Mouse (Mus musculus): ENCODE data around the gene Ms4a6b.
"Not testable (repeated sequence)": the region's sequence is repeated elsewhere in the genome, so short reads cannot be mapped to it uniquely, and the experiment has no call there.

The Ms4a6b gene

DNA sequence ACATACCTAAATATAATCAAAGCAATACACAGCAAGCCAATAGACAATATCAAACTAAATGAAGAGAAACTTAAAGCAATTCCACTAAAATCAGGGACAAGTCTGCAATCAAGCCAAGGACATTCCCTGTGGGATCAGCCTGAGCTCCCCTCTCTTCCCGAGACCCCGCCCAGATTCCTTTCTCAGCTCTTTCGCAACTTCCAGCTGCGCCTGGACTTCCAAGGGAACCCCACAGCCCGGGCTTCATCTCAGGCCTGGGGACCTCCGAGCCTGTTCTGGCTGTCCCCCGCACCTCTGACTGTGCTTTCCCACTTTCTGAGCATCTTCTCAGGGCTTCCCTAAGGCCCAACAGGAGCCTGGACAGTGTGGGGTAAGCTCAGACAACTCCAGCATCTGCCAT, 20.3 kb downstream of the Ms4a6b start, which contains the start of gene Ms4a4d:
Gene Ms4a4d (plus strand): TSS at position 209 of the 400 bp plus-strand sequence.
- no peak for DNase-seq

DNA sequence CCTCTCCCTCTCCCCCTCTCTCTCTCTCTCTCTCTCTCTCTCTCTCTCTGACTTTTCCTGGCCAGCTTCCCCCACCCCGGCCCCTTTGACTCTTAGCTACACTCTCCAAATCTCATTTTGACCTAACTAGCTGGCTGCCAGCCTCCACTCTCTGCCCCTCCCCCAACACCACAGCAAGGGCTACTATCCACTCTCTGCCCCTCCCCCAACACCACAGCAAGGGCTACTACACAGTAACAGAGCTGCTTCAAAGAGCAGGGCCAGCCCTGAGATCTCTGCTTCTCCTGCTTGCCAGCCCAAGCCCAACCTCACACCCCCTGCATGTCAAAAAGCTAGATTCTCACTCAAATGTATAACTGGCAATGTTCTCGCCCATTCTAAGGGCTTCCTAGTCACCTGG, 21.0 kb downstream of the Ms4a6b start:
- no peak for DNase-seq

DNA sequence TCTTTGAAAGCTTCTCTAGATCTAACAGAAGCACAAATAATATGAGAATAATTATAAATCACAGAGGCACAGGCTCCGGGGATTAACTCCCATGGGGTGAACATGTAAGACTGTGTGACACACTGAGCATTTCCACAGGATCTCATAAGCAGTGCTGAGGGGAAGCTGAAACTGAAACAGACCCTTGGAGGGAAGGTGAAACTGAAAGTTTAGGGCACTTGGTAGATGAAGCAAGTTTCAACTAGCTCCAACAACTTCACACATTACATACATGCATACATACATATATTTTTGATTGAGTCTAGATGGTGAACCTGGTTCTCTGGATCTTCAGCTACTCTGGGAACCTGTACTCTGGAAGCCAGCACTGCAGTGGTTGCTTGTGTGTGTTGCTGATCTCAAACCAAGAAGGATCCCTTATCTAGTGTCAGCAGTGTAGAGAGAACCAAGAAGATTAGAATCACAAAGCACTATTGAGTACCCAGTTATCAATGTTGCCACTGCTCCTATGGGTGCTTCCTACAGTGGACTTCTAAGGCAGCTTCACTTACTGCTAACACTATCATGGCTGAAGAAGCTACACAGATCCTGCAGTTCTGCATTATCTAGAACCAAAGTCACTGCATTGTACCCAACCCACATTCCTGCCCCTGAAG, 24.0 kb downstream of the Ms4a6b start:
- DNase-seq: not testable (repeated sequence)

DNA sequence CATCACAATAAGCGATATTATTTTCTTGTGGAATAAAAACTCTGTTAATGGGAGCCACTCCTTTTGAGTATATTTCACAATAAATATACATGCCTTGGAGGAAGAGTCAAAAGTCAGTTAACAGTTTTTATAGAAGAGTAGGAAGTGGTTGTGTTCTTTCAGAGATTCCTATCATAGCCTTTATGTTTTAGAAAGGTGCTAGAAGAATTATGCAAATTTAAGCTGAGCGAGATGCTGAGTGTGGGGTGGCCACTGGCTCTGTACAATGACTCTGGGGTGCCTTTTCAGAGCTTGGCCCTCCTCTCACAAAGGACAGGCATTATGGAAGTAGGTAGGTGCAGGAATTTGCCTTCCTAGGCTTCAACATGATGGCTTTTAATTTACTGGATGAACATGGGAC, 28.1 kb downstream of the Ms4a6b start:
- not testable (repeated sequence) for DNase-seq

DNA sequence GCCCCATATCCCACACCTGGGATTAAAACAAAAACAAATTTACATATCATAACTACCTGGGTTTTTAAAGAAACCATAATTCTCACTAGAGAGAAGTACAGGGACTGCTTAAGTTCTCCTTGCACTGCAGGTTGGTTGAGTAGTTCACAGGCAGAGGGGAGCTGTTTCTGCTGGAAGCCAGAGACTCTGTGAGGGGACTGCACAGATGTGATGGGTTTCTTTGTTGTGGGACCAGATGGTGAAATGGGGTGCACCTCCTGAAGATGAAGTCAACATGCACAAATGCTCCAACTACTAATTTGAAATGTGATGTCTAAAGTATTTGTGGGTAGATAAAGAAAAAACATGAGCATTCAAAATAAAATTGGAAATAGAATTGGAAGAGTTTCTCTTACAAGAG, 31.6 kb downstream of the Ms4a6b start:
- DNase-seq: no peak

DNA sequence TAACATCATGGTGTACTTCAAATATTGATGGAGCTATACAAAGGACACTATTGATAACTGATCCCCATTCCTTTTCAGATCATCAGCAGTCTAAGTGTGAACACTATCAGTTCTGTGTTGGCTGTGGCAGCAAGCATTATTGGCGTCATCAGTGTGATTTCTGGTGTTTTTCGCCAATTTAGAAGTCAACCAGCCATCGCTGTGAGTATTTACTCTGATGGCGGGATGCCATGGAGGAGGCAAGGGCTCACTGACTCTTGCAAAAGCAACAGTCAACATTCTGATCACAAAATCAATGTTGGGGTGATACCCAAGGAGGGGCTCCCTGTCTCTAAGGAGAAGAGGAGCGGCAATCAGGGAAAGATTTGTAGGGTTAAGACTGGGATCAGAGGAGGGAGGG, 38.4 kb downstream of the Ms4a6b start:
- DNase-seq: no peak

DNA sequence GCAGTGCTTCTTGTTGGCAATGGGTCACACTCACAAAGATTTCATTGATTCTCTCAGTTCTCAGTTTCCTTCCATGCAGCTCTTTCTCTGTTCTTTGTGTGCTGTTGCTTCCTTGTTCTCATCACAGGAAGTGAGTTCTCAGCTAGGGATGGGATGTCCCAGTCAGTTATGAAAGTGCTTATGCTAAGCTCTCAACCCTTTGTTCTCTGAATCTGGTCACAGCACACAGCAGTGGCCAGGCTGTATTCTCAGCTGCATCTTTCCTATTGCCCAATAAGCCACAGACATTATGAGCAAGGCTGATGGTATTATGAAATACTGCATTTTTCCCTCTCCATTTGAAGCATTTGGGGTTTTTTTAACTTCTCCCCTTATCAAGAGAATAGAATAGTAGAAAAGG, 43.2 kb downstream of the Ms4a6b start:
- not testable (repeated sequence) for DNase-seq

DNA sequence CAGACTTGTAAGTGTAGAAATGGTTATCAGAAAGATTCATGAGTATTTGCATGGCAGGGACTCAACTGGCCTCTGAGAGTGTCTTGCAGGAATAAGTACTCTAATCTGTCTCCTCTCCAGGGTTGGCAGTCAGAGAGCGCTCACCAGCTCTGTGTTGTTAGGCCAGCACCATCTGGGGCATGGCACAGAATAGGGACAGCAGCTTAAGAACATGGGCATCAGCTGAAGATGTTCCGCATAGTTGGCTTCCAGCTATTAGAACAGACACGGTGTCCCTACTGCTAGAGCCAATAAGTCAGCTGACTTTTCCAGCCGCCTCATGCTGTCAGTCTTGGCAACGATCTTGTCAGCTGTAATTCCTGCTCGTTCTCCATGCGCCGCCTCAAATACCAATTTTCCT, 58.7 kb downstream of the Ms4a6b start:
- no peak for DNase-seq
